Mouse (Mus musculus): Measurements from ENCODE around the gene Gpbp1. TPM values are rescaled to one million over a fixed set of nuclear protein-coding genes. Genes with fewer than 3 reads are reported as not detected.

The Gpbp1 gene
- total and polyA plus RNA-seq, 3 experiments, result 43.3 to 99.6 (median 96.1) TPM

- no peak overlapping the region for H3K27ac ChIP-seq (ENCODE audit: insufficient read depth, low read depth)
- H3K9me3 ChIP-seq (replicated peaks; ENCODE audit: low read length), result no peaks in the 10 kb centered on the region
- TF ChIP-seq ZMIZ1 (IDR thresholded peaks at IDR 0.05; ENCODE audit: low read depth, low read length), result no peak
- TF ChIP-seq RAD21 (IDR thresholded peaks at IDR 0.05; ENCODE audit: low read depth, low read length), result no peak
- TF ChIP-seq SMC3 (IDR thresholded peaks at IDR 0.05; ENCODE audit: low read depth, low read length), result no peak
- no peak for TF ChIP-seq JUND (conservative IDR thresholded peaks at IDR 0.05; ENCODE audit: low read depth, low read length)
- no peak for TF ChIP-seq IRF4 (IDR thresholded peaks at IDR 0.05; ENCODE audit: low read depth, low read length)
- no peak for TF ChIP-seq BHLHE40 (IDR thresholded peaks at IDR 0.05; ENCODE audit: low read depth, low read length)
- no peak for TF ChIP-seq MAFK (IDR thresholded peaks at IDR 0.05; ENCODE audit: insufficient replicate concordance, low read length)
- TF ChIP-seq CTCF (conservative IDR thresholded peaks at IDR 0.05 in 1 of 2, IDR thresholded peaks at IDR 0.05 in 1 of 2; ENCODE audit: low read depth in 2 of 2, low read length in 2 of 2), result no peak
- TF ChIP-seq EP300 (IDR thresholded peaks at IDR 0.05; ENCODE audit: low read length), result no peak
- no peak for TF ChIP-seq NRF1 (IDR thresholded peaks at IDR 0.05; ENCODE audit: low read depth, low read length)
- no peak for TF ChIP-seq PAX5 (IDR thresholded peaks at IDR 0.05; ENCODE audit: low read length)
- no peak for TF ChIP-seq UBTF (IDR thresholded peaks at IDR 0.05; ENCODE audit: low read depth, low read length)
- dilution Hi-C loops (cut with MboI; ENCODE audit: extremely low pct_ligation_motif_present, extremely low pct_unique_long_range_greater_than_20kb, low sequenced_read_pairs), result no loop called here
- DNase-seq (ENCODE audit: extremely low read depth), result no peak
- peaks cover 31% of the 10 kb centered on the region for H3K27me3 ChIP-seq (replicated peaks)
- no peaks in the 10 kb centered on the region for H3K36me3 ChIP-seq (replicated peaks in 1 of 2; ENCODE audit: control insufficient read depth in 1 of 2, insufficient read depth in 1 of 2, low read length in 1 of 2)
- in situ Hi-C loops (cut with MboI; ENCODE audit: low pct_ligation_motif_present, low pct_unique_long_range_greater_than_20kb, low sequenced_read_pairs), result no loop called here
- no peak overlapping the region for H3K4me3 ChIP-seq (replicated peaks in 1 of 3; ENCODE audit: low read depth in 2 of 3, low read length in 2 of 3, poor library complexity in 1 of 3)
- no peaks in the 10 kb centered on the region; a peak in 2 of 4 replicates for H3K4me1 ChIP-seq (ENCODE audit: control insufficient read depth in 1 of 2, insufficient read depth in 2 of 2)
- peak overlapping the region; percentile 77 for H3K4me2 ChIP-seq (ENCODE audit: insufficient read depth, low read depth, poor library complexity, severe bottlenecking)
- peaks cover 19% of the 10 kb centered on the region for H3K79me2 ChIP-seq (replicated peaks; ENCODE audit: control insufficient read depth, extremely low read depth, insufficient read depth, poor library complexity, severe bottlenecking)
- peak overlapping the region; percentile 64; the same call in 1 of the 2 replicates for H3K9ac ChIP-seq (ENCODE audit: insufficient read depth, low read depth)
These were observed 1.3 kb upstream of the Gpbp1 start for GRCm38 (mm10) chr13:111491046-111491756.

- Histone ChIP-seq H3K36me3 (replicated peaks in 1 of 2; ENCODE audit: control insufficient read depth in 1 of 2, insufficient read depth in 1 of 2, low read length in 1 of 2) (no peaks in the 10 kb centered on the region), H3K9me3 (replicated peaks; ENCODE audit: low read length) (no peaks in the 10 kb centered on the region), H3K9ac (ENCODE audit: insufficient read depth, low read depth) (peak overlapping the region; percentile 99), H3K27me3 (replicated peaks) (peaks cover 26% of the 10 kb centered on the region), H3K4me1 (ENCODE audit: control insufficient read depth in 1 of 2, insufficient read depth in 2 of 2) (peaks cover 0 to 8% of the 10 kb centered on the region in 2 experiments; a peak in 2 of 4 replicates), H3K4me2 (ENCODE audit: insufficient read depth, low read depth, poor library complexity, severe bottlenecking) (no peak overlapping the region), H3K27ac (ENCODE audit: insufficient read depth, low read depth) (peak overlapping the region; percentile 40), H3K4me3 (replicated peaks in 1 of 3; ENCODE audit: low read depth in 2 of 3, low read length in 2 of 3, poor library complexity in 1 of 3) (peak overlapping the region; percentile 71 to 99 (median 73)), H3K79me2 (replicated peaks; ENCODE audit: control insufficient read depth, extremely low read depth, insufficient read depth, poor library complexity, severe bottlenecking) (peaks cover 33% of the 10 kb centered on the region)
- in situ Hi-C loops (cut with MboI; ENCODE audit: low pct_ligation_motif_present, low pct_unique_long_range_greater_than_20kb, low sequenced_read_pairs), result loop anchor here (10.0 kb wide), 1 partner anchor 255 kb away; no protein-coding TSS in a partner anchor
- dilution Hi-C loops (cut with MboI; ENCODE audit: extremely low pct_ligation_motif_present, extremely low pct_unique_long_range_greater_than_20kb, low sequenced_read_pairs), result no loop called here
- TF ChIP-seq NELFE (IDR thresholded peaks at IDR 0.05; ENCODE audit: low read depth, low read length) (peak; percentile 62; the same call in 1 of the 2 replicates), JUND (conservative IDR thresholded peaks at IDR 0.05; ENCODE audit: low read depth, low read length) (no peak)
- DNase-seq (ENCODE audit: extremely low read depth), result no peak
These were observed 459 bp downstream of the Gpbp1 start for GRCm38 (mm10) chr13:111489502-111489801.
